Mouse (Mus musculus) heart, embryonic 14.5 days (tissue): ENCODE results near the gene Ubqln3. TPM values are rescaled to one million over a fixed set of nuclear protein-coding genes. Genes with fewer than 3 reads are reported as not detected.

Experiments used
- ATAC-seq: fragments of 200-750 bp; cut with Nextera tagmentation; 2 replicates; pipeline ENCODE4 v1.8.0; 2017; ENCODE audit warnings: low read depth, moderate TSS enrichment; ENCODE audit not compliant: insufficient number of reproducible peaks, insufficient read depth, low FRiP score
- H3K27ac ChIP-seq, 2 experiments: fragments of 200-500 bp in 1 of 2; fragments of 300-500 bp in 1 of 2; sonication (generic) in 1 of 2; replicated peaks in 1 of 2; 2 replicates each; pipeline ENCODE4 v1.5.1; 2012 to 2014; ENCODE audit warnings: low read depth in 2 of 2, low read length in 2 of 2, control low read depth in 1 of 2, mild to moderate bottlenecking in 1 of 2, mixed read lengths in 1 of 2; ENCODE audit not compliant: control insufficient read depth in 1 of 2, insufficient read depth in 1 of 2
- H3K27me3 ChIP-seq: fragments of 300-500 bp; sonication (generic); 2 replicates; pipeline ENCODE4 v1.6.1; 2014; ENCODE audit warnings: mild to moderate bottlenecking, low read length, control low read depth; ENCODE audit not compliant: control insufficient read depth, insufficient read depth
- H3K36me3 ChIP-seq: fragments of 300-500 bp; sonication (generic); 2 replicates; pipeline ENCODE4 v1.6.1; 2014; ENCODE audit warnings: mild to moderate bottlenecking, control low read depth, low read length, mixed read lengths; ENCODE audit not compliant: control insufficient read depth, insufficient read depth
- H3K4me1 ChIP-seq, 2 experiments: fragments of 200-500 bp in 1 of 2; fragments of 300-500 bp in 1 of 2; sonication (generic) in 1 of 2; 2 replicates each; pipeline ENCODE4 v1.6.1; 2012 to 2014; ENCODE audit warnings: low read length in 2 of 2, control low read depth in 1 of 2, mixed read lengths in 1 of 2; ENCODE audit not compliant: control insufficient read depth in 2 of 2, insufficient read depth in 2 of 2
- H3K4me2 ChIP-seq: fragments of 300-500 bp; sonication (generic); 2 replicates; pipeline ENCODE4 v1.6.1; 2014; ENCODE audit warnings: mild to moderate bottlenecking, low read length
- H3K4me3 ChIP-seq, 2 experiments: fragments of 200-500 bp in 1 of 2; fragments of 300-500 bp in 1 of 2; sonication (generic) in 1 of 2; 2 replicates each; pipeline ENCODE4 v1.5.1; 2012 to 2014; ENCODE audit warnings: low read length in 2 of 2, mild to moderate bottlenecking in 2 of 2, control low read depth in 1 of 2, low read depth in 1 of 2, moderate library complexity in 1 of 2; ENCODE audit not compliant: control insufficient read depth in 1 of 2, insufficient read depth in 1 of 2
- H3K9ac ChIP-seq: fragments of 300-500 bp; sonication (generic); 2 replicates; pipeline ENCODE4 v1.6.1; 2014; ENCODE audit warnings: mild to moderate bottlenecking, low read length
- H3K9me3 ChIP-seq: fragments of 300-500 bp; sonication (generic); 2 replicates; pipeline ENCODE4 v1.6.1; 2016; ENCODE audit warnings: low read length, control low read depth; ENCODE audit not compliant: control insufficient read depth
- WGBS: fragments of 180-500 bp; shearing (Covaris S2); extraction: QIAGEN DNeasy Blood & Tissue Kit; methylation state at CpG from one replicate; pipeline ENCODE4 v1.1.7; 2014; 5-methylcytosine and 5-hydroxymethylcytosine counted together
- polyA plus RNA-seq: library from polyadenylated mRNA; unstranded; fragments of >200 nt; fragmentation: Nextera tagmentation; extraction: Ambion mirVana; gene quantifications from 2 replicates; pipeline ENCODE4 v1.2.1, GENCODE M21; 2014

Gene Ubqln3
- polyA plus RNA-seq, 1 experiment from 2014 or later = not detected

DNA sequence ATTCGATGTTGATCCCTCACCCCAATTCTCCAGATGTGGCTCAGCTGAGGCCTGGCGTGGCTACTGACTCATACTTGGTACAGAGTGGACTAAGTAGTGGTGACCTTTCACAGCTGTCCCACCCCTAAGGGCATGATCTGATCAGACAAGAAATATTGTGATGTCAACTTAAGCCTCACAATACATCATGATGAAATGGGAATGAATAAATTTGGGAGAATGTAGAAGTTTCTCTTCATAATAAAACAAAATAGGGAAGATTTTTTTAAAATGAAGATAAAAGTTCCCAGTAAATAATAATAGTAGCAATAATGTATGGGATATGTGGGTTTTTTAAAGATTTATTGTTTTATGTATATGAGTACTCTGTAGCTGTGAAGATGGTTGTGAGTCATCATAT lies 7.4 kb upstream of the Ubqln3 start, which contains the start of gene Ubqlnl:
Gene Ubqlnl (minus strand): TSS at position 101 of the 400 bp plus-strand sequence.
- Histone ChIP-seq H3K36me3 (no peaks in the 10 kb centered on the region), H3K4me2 (no peak within 1 kb of the TSS), H3K9me3 (no peaks in the 10 kb centered on the region), H3K4me1 (no peaks in the 10 kb centered on the region), H3K27me3 (no peaks in the 10 kb centered on the region), H3K27ac (no peak within 1 kb of the TSS), H3K9ac (no peak within 1 kb of the TSS), H3K4me3 (no peak within 1 kb of the TSS)
- WGBS = 79% methylated on average over 2 of the region's 2 CpGs
- ATAC-seq = no peak

- Histone ChIP-seq H3K4me3 (no peak within 1 kb of the TSS), H3K4me1 (no peaks in the 10 kb centered on the region), H3K36me3 (no peaks in the 10 kb centered on the region), H3K27ac (no peak within 1 kb of the TSS), H3K4me2 (no peak within 1 kb of the TSS), H3K27me3 (no peaks in the 10 kb centered on the region), H3K9ac (no peak within 1 kb of the TSS), H3K9me3 (no peaks in the 10 kb centered on the region)
- WGBS = 81% methylated on average over 5 of the region's 5 CpGs
- ATAC-seq = no peak
Measured at GRCm38 (mm10) chr7:104137305-104137704, 5.8 kb downstream of the Ubqln3 start, which contains the start of gene Olfr643. TSS of gene Olfr643 (minus strand) at chr7:104137405.

GRCm38 (mm10) chr7:104129726-104130125 lies 13.4 kb downstream of the Ubqln3 start, which contains the start of gene Ubqln5:
TSS of gene Ubqln5 (minus strand) at chr7:104129826.
- 84% methylated on average over 5 of the region's 5 CpGs for WGBS
- H3K4me2 ChIP-seq = no peak within 1 kb of the TSS

DNA sequence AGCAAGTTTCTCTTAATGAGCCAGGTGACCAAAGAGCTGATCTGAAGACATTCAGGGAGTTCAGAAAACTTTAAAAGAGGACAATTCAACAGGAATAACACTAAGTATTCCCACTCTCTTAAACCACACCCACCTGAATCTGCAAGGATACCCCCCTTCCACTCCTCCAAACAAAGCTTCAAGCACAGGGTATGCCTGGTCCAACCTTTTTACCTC lies 38.4 kb downstream of the Ubqln3 start, which contains the start of gene Olfr646:
Gene Olfr646 (plus strand): TSS at position 117 of the 216 bp plus-strand sequence.
- Histone ChIP-seq H3K4me1 (no peaks in the 10 kb centered on the region), H3K4me3 (no peak within 1 kb of the TSS), H3K9ac (no peak within 1 kb of the TSS), H3K9me3 (no peaks in the 10 kb centered on the region), H3K4me2 (no peak within 1 kb of the TSS), H3K36me3 (no peaks in the 10 kb centered on the region), H3K27me3 (no peaks in the 10 kb centered on the region), H3K27ac (no peak within 1 kb of the TSS)
- no peak for ATAC-seq

More at GRCm38 (mm10) chr7:104129726-104130125, 13.4 kb downstream of the Ubqln3 start, which contains the start of gene Ubqln5:
- H3K27ac ChIP-seq = no peak within 1 kb of the TSS
- H3K9ac ChIP-seq = no peak within 1 kb of the TSS
- H3K9me3 ChIP-seq = no peaks in the 10 kb centered on the region
- no peak within 1 kb of the TSS for H3K4me3 ChIP-seq
- ATAC-seq = no peak
- no peaks in the 10 kb centered on the region for H3K4me1 ChIP-seq
- no peaks in the 10 kb centered on the region for H3K27me3 ChIP-seq
- H3K36me3 ChIP-seq = no peaks in the 10 kb centered on the region

GRCm38 (mm10) chr7:104103913-104104756 lies 38.9 kb downstream of the Ubqln3 start:
- no peaks in the 10 kb centered on the region for H3K4me1 ChIP-seq

More at GRCm38 (mm10) chr7:104103913-104104756, 38.9 kb downstream of the Ubqln3 start:
- Histone ChIP-seq H3K36me3 (no peaks in the 10 kb centered on the region), H3K9me3 (no peaks in the 10 kb centered on the region), H3K4me2 (no peak overlapping the region), H3K27me3 (no peaks in the 10 kb centered on the region), H3K9ac (no peak overlapping the region), H3K4me3 (no peak overlapping the region), H3K27ac (no peak overlapping the region)
- WGBS = 67% methylated on average over 4 of the region's 4 CpGs
- no peak for ATAC-seq

Other genes with a start within 250 kb of the Ubqln3 start
- gene Olfr64, start 248.8 kb downstream of the Ubqln3 start, polyA plus RNA-seq = not detected in 2 replicates
- not detected in 2 replicates for gene Olfr65, start 239.8 kb downstream of the Ubqln3 start, polyA plus RNA-seq
- gene Olfr631, start 214.5 kb downstream of the Ubqln3 start, polyA plus RNA-seq = not detected in 2 replicates
- gene Olfr632, start 208.9 kb downstream of the Ubqln3 start, polyA plus RNA-seq = not detected in 2 replicates
- gene Olfr633, start 198.8 kb downstream of the Ubqln3 start, polyA plus RNA-seq = not detected in 2 replicates
- not detected in 2 replicates for gene Olfr635, start 172.1 kb downstream of the Ubqln3 start, polyA plus RNA-seq
- gene Olfr638, start 144.5 kb downstream of the Ubqln3 start, polyA plus RNA-seq = not detected in 2 replicates
- 0.03 TPM in 1 of 2 replicates, not detected in the other for gene Olfr639, start 126.0 kb downstream of the Ubqln3 start, polyA plus RNA-seq
- not detected in 2 replicates for gene Olfr640, start 117.7 kb downstream of the Ubqln3 start, polyA plus RNA-seq
- gene Olfr641, start 107.8 kb downstream of the Ubqln3 start, polyA plus RNA-seq = not detected in 2 replicates
- not detected in 2 replicates for gene Olfr642, start 90.6 kb downstream of the Ubqln3 start, polyA plus RNA-seq
- gene 4930516K23Rik, start 81.8 kb downstream of the Ubqln3 start, polyA plus RNA-seq = not detected in 2 replicates
- not detected in 2 replicates for gene Olfr644, start 71.4 kb downstream of the Ubqln3 start, polyA plus RNA-seq
- not detected in 2 replicates for gene Olfr645, start 57.8 kb downstream of the Ubqln3 start, polyA plus RNA-seq
- not detected in 2 replicates for gene Olfr646, start 38.4 kb downstream of the Ubqln3 start, polyA plus RNA-seq
- gene Ubqln5, start 13.5 kb downstream of the Ubqln3 start, polyA plus RNA-seq = not detected in 2 replicates
- not detected in 2 replicates for gene Olfr643, start 5.9 kb downstream of the Ubqln3 start, polyA plus RNA-seq
- not detected in 2 replicates for gene Ubqlnl, start 7.3 kb upstream of the Ubqln3 start, polyA plus RNA-seq
- gene Olfm5, start 21.6 kb upstream of the Ubqln3 start, polyA plus RNA-seq = not detected in 2 replicates
- gene Olfr648, start 40.1 kb upstream of the Ubqln3 start, polyA plus RNA-seq = 0.08 and 0.39 TPM in 2 replicates
- gene Olfr649, start 52.7 kb upstream of the Ubqln3 start, polyA plus RNA-seq = not detected in 2 replicates
- 1.9 and 2.3 TPM in 2 replicates for gene Trim6, start 75.5 kb upstream of the Ubqln3 start, polyA plus RNA-seq
- 3.6 and 4.7 TPM in 2 replicates for gene Trim34a, start 101.2 kb upstream of the Ubqln3 start, polyA plus RNA-seq
- 0.47 and 0.54 TPM in 2 replicates for gene Trim5, start 144.8 kb upstream of the Ubqln3 start, polyA plus RNA-seq
- 8.0 and 9.5 TPM in 2 replicates for gene Trim12a, start 172.2 kb upstream of the Ubqln3 start, polyA plus RNA-seq
- gene Trim34b, start 186.2 kb upstream of the Ubqln3 start, polyA plus RNA-seq = 0.20 TPM in 1 of 2 replicates, not detected in the other
- 2.0 and 2.6 TPM in 2 replicates for gene Trim12c, start 210.1 kb upstream of the Ubqln3 start, polyA plus RNA-seq
- not detected in 2 replicates for gene Trim30b, start 226.6 kb upstream of the Ubqln3 start, polyA plus RNA-seq